ENCODE assay signal across 8 mouse cellular contexts in genomic region chr9:107576357-107577107, GRCm38 (mm10). TPM values are rescaled to one million over a fixed set of nuclear protein-coding genes. Genes with fewer than 3 reads are reported as not detected.
DNase-seq lines count a peak whose midpoint lies in the region; ATAC-seq and TF ChIP-seq lines count a peak whose summit lies in the region.

Hyal1 (plus strand) TSS chr9:107576927.

- H3K9ac ChIP-seq in lung, embryonic 14.5 days = peak within 1 kb of the TSS; percentile 56

- peaks cover 70% of the 10 kb centered on the region for H3K4me1 ChIP-seq in embryonic facial prominence, embryonic 10.5 days
- peaks cover 11% of the 10 kb centered on the region for H3K4me1 ChIP-seq in lung, embryonic 14.5 days (ENCODE audit: insufficient read depth)

- peak; percentile 85 for ATAC-seq in lung, embryonic 14.5 days (ENCODE audit: insufficient read depth)

- peak within 1 kb of the TSS; percentile 86 for H3K27ac ChIP-seq in embryonic facial prominence, embryonic 10.5 days (replicated peaks)
- H3K27ac ChIP-seq in lung, embryonic 14.5 days (ENCODE audit: low read depth) = peak within 1 kb of the TSS; percentile 83

- DNase-seq in ovary, adult 18-20 months (ENCODE audit: low spot score) = peak; percentile 78
- DNase-seq in ovary, postnatal 10 days (ENCODE audit: low spot score) = no peak
- DNase-seq in embryonic facial prominence, embryonic 10.5 days (ENCODE audit: low spot score) = peak; percentile 92
- peak; percentile 99 for DNase-seq in heart, adult 11 months
- DNase-seq in kidney, adult 11 months = peak; percentile 82
- DNase-seq in lung, embryonic 14.5 days = peak; percentile 88
- peak; percentile 73 for DNase-seq in ovary, postnatal 14 days (ENCODE audit: low spot score)
- no peak for DNase-seq in left cerebral cortex, adult 18-20 months (ENCODE audit: low spot score in 2 of 2)

- no peaks in the 10 kb centered on the region for H3K27me3 ChIP-seq in embryonic facial prominence, embryonic 10.5 days (replicated peaks; ENCODE audit: low read depth, poor library complexity, severe bottlenecking)
- H3K27me3 ChIP-seq in lung, embryonic 14.5 days (ENCODE audit: insufficient read depth, low read length) = no peaks in the 10 kb centered on the region

- TF ChIP-seq CTCF in lung, embryonic 14.5 days (IDR thresholded peaks at IDR 0.05; ENCODE audit: low read depth) = no peak

- peak within 1 kb of the TSS; percentile 59 for H3K4me3 ChIP-seq in embryonic facial prominence, embryonic 10.5 days
- H3K4me3 ChIP-seq in lung, embryonic 14.5 days (ENCODE audit: low read depth, low read length) = peak within 1 kb of the TSS; percentile 41

- peak within 1 kb of the TSS; percentile 72 for H3K4me2 ChIP-seq in lung, embryonic 14.5 days

- H3K9me3 ChIP-seq in embryonic facial prominence, embryonic 10.5 days = no peaks in the 10 kb centered on the region
- H3K9me3 ChIP-seq in lung, embryonic 14.5 days (ENCODE audit: low read depth, low read length) = no peaks in the 10 kb centered on the region

- WGBS in embryonic facial prominence, embryonic 10.5 days = 22% methylated on average over 16 of the region's 16 CpGs
- 13% methylated on average over 16 of the region's 16 CpGs for WGBS in lung, embryonic 14.5 days

- peaks cover 42% of the 10 kb centered on the region for H3K36me3 ChIP-seq in embryonic facial prominence, embryonic 10.5 days (replicated peaks)
- peaks cover 29% of the 10 kb centered on the region for H3K36me3 ChIP-seq in lung, embryonic 14.5 days (ENCODE audit: insufficient read depth)

RNA-seq across cellular contexts. Expression of gene Hyal1, which starts in this region (rescaled TPM):
- 8.4 and 9.1 TPM in 2 replicates for polyA plus RNA-seq in embryonic facial prominence, embryonic 10.5 days (2016; fragmentation: Nextera tagmentation; extraction: Ambion mirVana)
- polyA plus RNA-seq in lung, embryonic 14.5 days (2014; fragmentation: Nextera tagmentation; extraction: Ambion mirVana) = 5.2 and 5.9 TPM in 2 replicates
- 1 to 10 TPM; 6.3 to 7.2 TPM for total RNA-seq in left cerebral cortex, adult 18-20 months (2021)

Comparison
In these comparisons a context has a peak if more than half of its experiments do, and no peak if none do; other contexts are left out.
1. DNase-seq: peak in ovary, adult 18-20 months (single experiment), embryonic facial prominence, embryonic 10.5 days (single experiment), heart, adult 11 months (single experiment), kidney, adult 11 months (single experiment), lung, embryonic 14.5 days (single experiment) and ovary, postnatal 14 days (single experiment); none in ovary, postnatal 10 days (single experiment) and left cerebral cortex, adult 18-20 months (0 of 2).